Mouse (Mus musculus) ZHBTc4 (cell line): ENCODE data around the gene Dnah2.
"Not testable (repeated sequence)": the region's sequence is repeated elsewhere in the genome, so short reads cannot be mapped to it uniquely, and the experiment has no call there.

ENCODE experiments used
- DNase-seq: peaks from one replicate; pipeline ENCODE4 v3.0.0-alpha.2; 2011; ENCODE audit warnings: low read depth, low spot score

The Dnah2 gene

GRCm38 (mm10) chr11:69394591-69395167 is 154.2 kb downstream of the Dnah2 start:
- not testable (repeated sequence) for DNase-seq

DNA sequence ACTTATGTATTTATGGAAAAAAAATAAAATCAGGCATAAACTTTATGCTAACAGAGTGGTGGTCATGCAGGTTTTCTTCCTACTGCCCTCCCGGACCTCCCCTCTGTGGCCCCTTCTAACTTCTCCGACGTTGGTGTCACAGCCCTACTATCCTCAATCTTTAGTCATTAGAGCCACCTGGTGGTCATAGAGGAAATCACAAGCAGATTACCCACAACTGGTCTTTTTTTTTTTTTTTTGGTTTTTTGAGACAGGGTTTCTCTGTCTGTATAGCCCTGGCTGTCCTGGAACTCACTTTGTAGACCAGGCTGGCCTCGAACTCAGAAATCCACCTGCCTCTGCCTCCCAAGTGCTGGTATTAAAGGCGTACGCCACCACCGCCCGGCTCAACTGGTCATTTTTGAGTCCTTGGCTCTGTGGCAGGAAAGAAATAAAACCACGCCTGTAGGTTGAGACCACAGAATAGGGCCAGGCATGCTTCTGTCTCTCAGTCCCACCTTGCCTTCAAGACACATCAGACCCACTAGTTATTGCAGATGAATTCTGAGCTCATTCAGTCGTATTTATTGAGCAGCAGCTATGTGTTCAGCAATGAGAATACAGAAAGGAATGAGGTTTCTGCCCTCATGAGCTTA is 158.4 kb downstream of the Dnah2 start:
- DNase-seq = peak; percentile 76

- peak; percentile 64 for DNase-seq
Measured at GRCm38 (mm10) chr11:69389531-69390399, 159.1 kb downstream of the Dnah2 start.

- DNase-seq = no peak
Measured at GRCm38 (mm10) chr11:69388680-69389079, 160.2 kb downstream of the Dnah2 start.

GRCm38 (mm10) chr11:69386758-69387157 is 162.2 kb downstream of the Dnah2 start:
- DNase-seq = no peak

DNA sequence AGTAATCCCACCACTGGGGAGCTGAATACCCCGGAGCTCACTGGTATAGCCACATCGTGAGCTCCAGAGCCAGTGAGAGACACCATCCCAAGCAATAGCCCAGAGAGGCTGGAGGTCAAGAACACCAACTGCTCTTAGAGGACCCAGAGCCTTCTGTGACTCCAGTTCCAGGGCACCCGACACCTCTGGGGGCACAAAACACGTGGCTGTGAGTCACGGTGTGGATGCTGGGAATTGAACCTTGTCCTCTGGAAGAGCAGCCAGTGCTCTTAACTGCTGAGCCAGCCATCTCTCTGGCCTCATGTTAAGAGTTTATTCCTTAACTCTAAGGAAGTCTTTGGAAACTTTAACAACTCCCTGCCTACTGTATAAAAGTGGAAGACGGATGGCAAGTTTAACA is 163.9 kb downstream of the Dnah2 start:
- no peak for DNase-seq

GRCm38 (mm10) chr11:69382478-69383105 is 166.3 kb downstream of the Dnah2 start:
- DNase-seq = no peak

- DNase-seq = no peak
Measured at GRCm38 (mm10) chr11:69381356-69381755, 167.6 kb downstream of the Dnah2 start.

- DNase-seq = no peak
Measured at GRCm38 (mm10) chr11:69379600-69379999, 169.3 kb downstream of the Dnah2 start.

GRCm38 (mm10) chr11:69377766-69378165 is 171.1 kb downstream of the Dnah2 start:
- no peak for DNase-seq

GRCm38 (mm10) chr11:69375646-69376045 is 173.3 kb downstream of the Dnah2 start:
- DNase-seq = no peak

GRCm38 (mm10) chr11:69373223-69373965 is 175.5 kb downstream of the Dnah2 start:
- peak; percentile 82 for DNase-seq

- DNase-seq = peak; percentile 69
Measured at GRCm38 (mm10) chr11:69372780-69373170, 176.1 kb downstream of the Dnah2 start.

GRCm38 (mm10) chr11:69372056-69372779 is 176.7 kb downstream of the Dnah2 start:
- DNase-seq = no peak

DNA sequence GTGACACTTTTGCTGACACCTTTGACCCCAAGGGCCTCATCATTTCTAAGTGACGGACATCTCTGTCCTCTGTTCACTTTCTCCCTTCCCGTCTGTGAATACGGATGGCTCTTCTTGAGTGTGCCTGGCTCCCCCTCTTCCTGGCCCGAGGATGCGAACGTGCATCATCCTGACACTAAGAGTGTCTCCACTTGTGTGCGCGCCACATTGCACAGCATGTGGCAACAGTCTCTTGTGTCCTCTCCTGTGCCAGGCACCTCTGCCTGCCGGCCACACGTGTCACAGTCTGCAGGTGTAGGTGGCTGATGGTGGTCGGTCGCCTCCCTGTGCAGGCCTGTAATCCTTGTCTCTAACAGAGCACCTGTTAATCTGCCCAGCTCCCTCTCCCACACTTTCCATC is 177.3 kb downstream of the Dnah2 start:
- no peak for DNase-seq

DNA sequence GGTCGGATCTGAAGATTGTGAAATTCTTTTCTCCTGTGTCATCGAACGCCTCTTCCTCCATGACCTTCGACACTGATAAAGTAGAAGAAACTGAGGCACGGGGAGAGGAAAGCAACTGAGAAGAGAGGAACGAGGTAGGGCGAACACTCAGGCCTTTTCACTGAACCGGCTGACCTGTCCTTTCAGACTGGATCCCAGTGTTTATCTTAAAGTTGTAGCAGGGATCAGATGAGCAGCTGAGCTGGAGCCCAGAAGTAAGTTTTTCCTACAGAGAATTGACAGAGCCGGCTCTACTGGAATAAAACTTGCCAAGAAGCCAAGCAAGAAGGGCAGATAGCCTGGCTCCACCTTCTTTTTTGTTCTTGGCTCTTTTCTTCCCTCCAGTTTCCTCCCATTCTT is 178.1 kb downstream of the Dnah2 start:
- no peak for DNase-seq
